Mouse (Mus musculus): ENCODE results near the gene Wee2.

The Wee2 gene

GRCm38 (mm10) chr6:40435151-40436046 lies 3.5 kb upstream of the Wee2 start:
- peak; percentile 82 for DNase-seq (ENCODE audit: extremely low spot score, low spot score)

- DNase-seq (ENCODE audit: extremely low spot score, low spot score) = no peak
Measured at GRCm38 (mm10) chr6:40436047-40436483, 2.8 kb upstream of the Wee2 start, which contains the start of gene E330009J07Rik. TSS of gene E330009J07Rik (minus strand) at chr6:40436135.

- no peak for DNase-seq (ENCODE audit: extremely low spot score, low spot score)
Measured at GRCm38 (mm10) chr6:40439731-40440130, 843 bp downstream of the Wee2 start.

GRCm38 (mm10) chr6:40441276-40441675 lies 2.4 kb downstream of the Wee2 start:
- DNase-seq (ENCODE audit: extremely low spot score, low spot score) = no peak

- no peak for DNase-seq (ENCODE audit: extremely low spot score, low spot score)
Measured at GRCm38 (mm10) chr6:40441755-40442154, 2.9 kb downstream of the Wee2 start.

- DNase-seq (ENCODE audit: extremely low spot score, low spot score) = no peak
Measured at GRCm38 (mm10) chr6:40443281-40443928, 4.5 kb downstream of the Wee2 start.

- no peak for DNase-seq (ENCODE audit: extremely low spot score, low spot score)
Measured at GRCm38 (mm10) chr6:40448626-40449025, 9.7 kb downstream of the Wee2 start.

- peak; percentile 23 for DNase-seq (ENCODE audit: extremely low spot score, low spot score)
Measured at GRCm38 (mm10) chr6:40454436-40455041, 15.7 kb downstream of the Wee2 start.

- no peak for DNase-seq (ENCODE audit: extremely low spot score, low spot score)
Measured at GRCm38 (mm10) chr6:40465710-40466109, 26.8 kb downstream of the Wee2 start.

GRCm38 (mm10) chr6:40470916-40471719 lies 32.2 kb downstream of the Wee2 start, which contains the start of gene Ssbp1:
TSS of gene Ssbp1 (plus strand) at chr6:40471352.
- DNase-seq (ENCODE audit: extremely low spot score, low spot score) = peak; percentile 95

GRCm38 (mm10) chr6:40471720-40472010 lies 32.8 kb downstream of the Wee2 start:
- DNase-seq (ENCODE audit: extremely low spot score, low spot score) = no peak

GRCm38 (mm10) chr6:40476132-40476531 lies 37.2 kb downstream of the Wee2 start:
- DNase-seq (ENCODE audit: extremely low spot score, low spot score) = no peak

- DNase-seq (ENCODE audit: extremely low spot score, low spot score) = no peak
Measured at GRCm38 (mm10) chr6:40479705-40480104, 40.8 kb downstream of the Wee2 start.

GRCm38 (mm10) chr6:40482318-40482717 lies 43.4 kb downstream of the Wee2 start:
- DNase-seq (ENCODE audit: extremely low spot score, low spot score) = no peak

- DNase-seq (ENCODE audit: extremely low spot score, low spot score) = no peak
Measured at GRCm38 (mm10) chr6:40490933-40491332, 52.0 kb downstream of the Wee2 start, which contains the start of gene Tas2r137. TSS of gene Tas2r137 (plus strand) at chr6:40491233.

GRCm38 (mm10) chr6:40493229-40493628 lies 54.3 kb downstream of the Wee2 start, which contains the start of gene Tas2r108:
TSS of gene Tas2r108 (plus strand) at chr6:40493529.
- DNase-seq (ENCODE audit: extremely low spot score, low spot score) = no peak

Measured in neural tube, embryonic 10.5 days (tissue).